Mouse (Mus musculus): ENCODE results near the gene Igf1.

DNA sequence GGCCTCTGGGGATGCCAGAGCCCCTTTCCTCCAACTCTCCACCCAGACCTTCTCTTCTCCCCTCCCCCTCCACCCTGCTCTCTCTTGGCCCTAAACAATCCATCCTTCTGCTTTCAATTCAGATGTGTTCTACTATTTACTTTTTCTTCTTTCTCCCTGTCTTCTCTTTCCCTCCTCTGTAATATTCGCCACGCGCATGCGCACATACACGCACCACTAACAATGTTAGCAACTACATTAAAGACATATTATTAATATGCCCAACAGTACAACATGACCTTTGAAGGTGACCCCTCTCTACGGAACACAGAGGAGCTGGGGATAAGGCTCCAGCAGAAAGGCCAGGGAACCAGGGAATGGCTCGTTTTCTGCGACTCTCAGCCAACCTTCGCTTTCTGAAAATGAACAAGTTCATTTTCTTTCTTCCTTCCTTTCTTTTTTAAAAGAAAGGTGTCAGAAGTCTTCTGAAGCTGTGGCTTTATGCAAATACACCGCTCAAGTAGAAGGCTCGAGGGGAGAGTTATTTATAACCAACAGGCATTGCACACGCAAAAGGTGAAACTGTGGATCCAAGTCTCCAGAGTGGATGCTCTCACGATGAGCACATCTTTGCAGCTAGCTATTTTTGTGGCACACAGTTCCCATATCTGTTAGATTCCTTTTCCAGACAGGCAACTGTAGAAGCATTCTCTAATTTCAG lies 2.5 kb upstream of the Igf1 start:
- TF ChIP-seq CTCF (IDR thresholded peaks at IDR 0.05; ENCODE audit: low read depth) (no peak), EP300 (IDR thresholded peaks at IDR 0.05; ENCODE audit: low read depth) (no peak)

Measured in heart, postnatal 0 days (tissue).